22 mouse cellular contexts compared by ENCODE assay signal in genomic region chr5:24408651-24409050, GRCm38 (mm10). TPM values are rescaled to one million over a fixed set of nuclear protein-coding genes. Genes with fewer than 3 reads are reported as not detected.
DNase-seq lines count a peak whose midpoint lies in the region; ATAC-seq and TF ChIP-seq lines count a peak whose summit lies in the region.
"Had no signal": no experiment of that assay in that cellular context is flagged by ENCODE, and none has a peak within 500 bp of the region (broad histone marks: within the 10 kb centered on the region; RNA-seq: fewer than 3 reads in every experiment).

No protein-coding gene starts in this region.

- no peak for TF ChIP-seq EP300 in liver, postnatal 0 days (IDR thresholded peaks at IDR 0.05; ENCODE audit: low read depth)

- TF ChIP-seq CTCF in liver, postnatal 0 days (IDR thresholded peaks at IDR 0.05; ENCODE audit: low read depth) = no peak

- no peak for ATAC-seq in heart, embryonic 11.5 days (replicated peaks; ENCODE audit: insufficient number of reproducible peaks, low FRiP score, low TSS enrichment)
- ATAC-seq in liver, postnatal 0 days = no peak
- ATAC-seq: forebrain, postnatal 0 days; hindbrain, postnatal 0 days; intestine, postnatal 0 days had no signal

- no peak overlapping the region for H3K27ac ChIP-seq in heart, embryonic 11.5 days (ENCODE audit: low read depth, low read length)
- H3K27ac ChIP-seq in liver, postnatal 0 days (ENCODE audit: low read depth) = no peak overlapping the region
- H3K27ac ChIP-seq: embryonic facial prominence, embryonic 15.5 days; hindbrain, postnatal 0 days; neural tube, embryonic 13.5 days had no signal

- no peak overlapping the region for H3K9ac ChIP-seq in heart, embryonic 11.5 days (ENCODE audit: low read depth, low read length)
- H3K9ac ChIP-seq in liver, postnatal 0 days (replicated peaks) = no peak overlapping the region
- H3K9ac ChIP-seq: embryonic facial prominence, embryonic 15.5 days; forebrain, postnatal 0 days; neural tube, embryonic 13.5 days had no signal

- H3K4me3 ChIP-seq in heart, embryonic 11.5 days (ENCODE audit: low read depth, low read length) = no peak overlapping the region
- no peak overlapping the region for H3K4me3 ChIP-seq in liver, postnatal 0 days (ENCODE audit: low read depth, low read length)
- H3K4me3 ChIP-seq: embryonic facial prominence, embryonic 15.5 days; megakaryocyte, embryonic 14.5 days; neural tube, embryonic 13.5 days had no signal

- H3K4me2 ChIP-seq in heart, embryonic 11.5 days = no peak overlapping the region
- H3K4me2 ChIP-seq in liver, postnatal 0 days (ENCODE audit: low read depth, low read length) = no peak overlapping the region
- H3K4me2 ChIP-seq: embryonic facial prominence, embryonic 15.5 days; neural tube, embryonic 13.5 days had no signal

- DNase-seq in adrenal gland, adult (ENCODE audit: inconsistent age in 2 of 2, low spot score in 1 of 2) = peak; percentile 86 to 89
- no peak for DNase-seq in adrenal gland, postnatal 4 days (ENCODE audit: low spot score in 2 of 2)
- peak; percentile 61 for DNase-seq in heart, postnatal 4 days
- peak; percentile 62 for DNase-seq in layer of hippocampus, adult 9-11 months
- DNase-seq in layer of hippocampus, adult 9-10 months (ENCODE audit: low spot score) = no peak
- no peak for DNase-seq in liver, postnatal 0 days
- DNase-seq in cerebellum, postnatal 25 days = no peak
- DNase-seq: forebrain, postnatal 0 days; left cerebral cortex, postnatal 4 days; lung, adult 18-20 months; lung, postnatal 14 days; midbrain, embryonic 14.5 days; right cerebral cortex, adult 18-20 months; thymus, postnatal 14 days had no signal

- WGBS in heart, embryonic 11.5 days (ENCODE audit: insufficient replicate concordance) = 92% methylated on average over 13 of the region's 13 CpGs
- 87% methylated on average over 13 of the region's 13 CpGs for WGBS in liver, postnatal 0 days (ENCODE audit: insufficient replicate concordance)

- peaks cover 3% of the 10 kb centered on the region for H3K27me3 ChIP-seq in heart, embryonic 11.5 days (ENCODE audit: control insufficient read depth, insufficient read depth, low read length)
- H3K27me3 ChIP-seq in liver, postnatal 0 days (ENCODE audit: insufficient read depth, low read length) = no peaks in the 10 kb centered on the region
- H3K27me3 ChIP-seq: embryonic facial prominence, embryonic 15.5 days; neural tube, embryonic 13.5 days had no signal

- no peaks in the 10 kb centered on the region for H3K4me1 ChIP-seq in heart, embryonic 11.5 days (ENCODE audit: control insufficient read depth, insufficient read depth, low read length)
- H3K4me1 ChIP-seq in liver, postnatal 0 days (ENCODE audit: insufficient read depth) = no peaks in the 10 kb centered on the region

- H3K36me3 ChIP-seq in heart, embryonic 11.5 days (ENCODE audit: control insufficient read depth, insufficient read depth, low read length) = peaks cover 6% of the 10 kb centered on the region; the same call in 1 of the 2 replicates
- peaks cover 10% of the 10 kb centered on the region for H3K36me3 ChIP-seq in liver, postnatal 0 days (replicated peaks; ENCODE audit: insufficient read depth, low read length)

- no peaks in the 10 kb centered on the region for H3K9me3 ChIP-seq in heart, embryonic 11.5 days (replicated peaks; ENCODE audit: control insufficient read depth, low read length)
- H3K9me3 ChIP-seq in liver, postnatal 0 days (ENCODE audit: low read length) = no peaks in the 10 kb centered on the region
- H3K9me3 ChIP-seq: embryonic facial prominence, embryonic 15.5 days; megakaryocyte, embryonic 14.5 days; neural tube, embryonic 13.5 days had no signal

RNA-seq across cellular contexts. Expression of gene Asic3, which starts 4.5 kb away (rescaled TPM):
- total RNA-seq in adrenal gland, postnatal 4 days (2021) = under 1 TPM; 0.20 to 0.22 TPM
- under 1 TPM in 1 of 2 experiments, not detected in 1; 0.19 TPM for total RNA-seq in heart, postnatal 4 days (2021)
- polyA plus RNA-seq in heart, embryonic 11.5 days (2014; fragmentation: Nextera tagmentation; extraction: Ambion mirVana) = 0.20 TPM in 1 of 2 replicates, not detected in the other
- 0.11 TPM in 1 of 2 replicates, not detected in the other for polyA plus RNA-seq in liver, postnatal 0 days (2015; fragmentation: Nextera tagmentation; extraction: Ambion mirVana)
- total RNA-seq: forebrain, postnatal 0 days; heart, adult 18-20 months; left cerebral cortex, postnatal 4 days; liver, adult 2 months had no signal
- polyA plus RNA-seq: midbrain, embryonic 14.5 days had no signal

RNA-seq across cellular contexts. Expression of gene Cdk5, which starts 14.7 kb away (rescaled TPM):
- 10 to 100 TPM; 42.6 to 43.9 TPM for total RNA-seq in adrenal gland, postnatal 4 days (2021)
- total RNA-seq in heart, postnatal 4 days (2021) = 10 to 100 TPM; 22.4 to 26.1 TPM
- 34.0 and 36.2 TPM in 2 replicates for polyA plus RNA-seq in heart, embryonic 11.5 days (2014; fragmentation: Nextera tagmentation; extraction: Ambion mirVana)
- polyA plus RNA-seq in liver, postnatal 0 days (2015; fragmentation: Nextera tagmentation; extraction: Ambion mirVana) = 11.5 and 13.1 TPM in 2 replicates

RNA-seq across cellular contexts. Expression of gene Slc4a2, which starts 15.0 kb away (rescaled TPM):
- 10 to 100 TPM; 60.8 to 70.1 TPM for total RNA-seq in adrenal gland, postnatal 4 days (2021)
- total RNA-seq in heart, postnatal 4 days (2021) = 10 to 100 TPM; 63.2 to 65.7 TPM
- polyA plus RNA-seq in heart, embryonic 11.5 days (2014; fragmentation: Nextera tagmentation; extraction: Ambion mirVana) = 17.7 and 17.9 TPM in 2 replicates
- 7.5 and 8.3 TPM in 2 replicates for polyA plus RNA-seq in liver, postnatal 0 days (2015; fragmentation: Nextera tagmentation; extraction: Ambion mirVana)

RNA-seq across cellular contexts. Expression of gene Abcb8, which starts 15.2 kb away (rescaled TPM):
- 10 to 100 TPM; 73.9 to 84.8 TPM for total RNA-seq in adrenal gland, postnatal 4 days (2021)
- 10 to 100 TPM; 86.3 to 87.0 TPM for total RNA-seq in heart, postnatal 4 days (2021)
- 44.6 and 53.1 TPM in 2 replicates for polyA plus RNA-seq in heart, embryonic 11.5 days (2014; fragmentation: Nextera tagmentation; extraction: Ambion mirVana)
- 20.3 and 22.3 TPM in 2 replicates for polyA plus RNA-seq in liver, postnatal 0 days (2015; fragmentation: Nextera tagmentation; extraction: Ambion mirVana)

RNA-seq across cellular contexts. Expression of gene Atg9b, which starts 16.7 kb away (rescaled TPM):
- under 1 TPM; 0.42 to 0.62 TPM for total RNA-seq in adrenal gland, postnatal 4 days (2021)
- total RNA-seq in heart, postnatal 4 days (2021) = under 1 TPM; 0.45 to 0.83 TPM
- polyA plus RNA-seq in heart, embryonic 11.5 days (2014; fragmentation: Nextera tagmentation; extraction: Ambion mirVana) = 0.49 and 1.5 TPM in 2 replicates
- polyA plus RNA-seq in liver, postnatal 0 days (2015; fragmentation: Nextera tagmentation; extraction: Ambion mirVana) = 0.25 and 0.48 TPM in 2 replicates

Comparison
In these comparisons a context has a peak if more than half of its experiments do, and no peak if none do; other contexts are left out.
1. DNase-seq: peak in adrenal gland, adult (2 of 2), heart, postnatal 4 days (single experiment) and layer of hippocampus, adult 9-11 months (single experiment); none in adrenal gland, postnatal 4 days (0 of 2), layer of hippocampus, adult 9-10 months (single experiment), liver, postnatal 0 days (single experiment) and cerebellum, postnatal 25 days (0 of 2).